Mouse (Mus musculus) kidney, adult 2 months (tissue): Measurements from ENCODE around the gene Padi6.

Source experiments
- CTCF ChIP-seq: fragments of 200-500 bp; conservative IDR thresholded peaks from 2 replicates; pipeline ENCODE4 v1.5.1; 2011; ENCODE audit warnings: low read depth, mild to moderate bottlenecking, control low read depth, low read length, moderate library complexity, mixed read lengths; ENCODE audit not compliant: insufficient read depth, insufficient read length
- POLR2A ChIP-seq: fragments of 200-500 bp; IDR thresholded peaks from one replicate; pipeline ENCODE4 v1.6.1; 2011; ENCODE audit warnings: low read depth, low read length, control low read depth

DNA sequence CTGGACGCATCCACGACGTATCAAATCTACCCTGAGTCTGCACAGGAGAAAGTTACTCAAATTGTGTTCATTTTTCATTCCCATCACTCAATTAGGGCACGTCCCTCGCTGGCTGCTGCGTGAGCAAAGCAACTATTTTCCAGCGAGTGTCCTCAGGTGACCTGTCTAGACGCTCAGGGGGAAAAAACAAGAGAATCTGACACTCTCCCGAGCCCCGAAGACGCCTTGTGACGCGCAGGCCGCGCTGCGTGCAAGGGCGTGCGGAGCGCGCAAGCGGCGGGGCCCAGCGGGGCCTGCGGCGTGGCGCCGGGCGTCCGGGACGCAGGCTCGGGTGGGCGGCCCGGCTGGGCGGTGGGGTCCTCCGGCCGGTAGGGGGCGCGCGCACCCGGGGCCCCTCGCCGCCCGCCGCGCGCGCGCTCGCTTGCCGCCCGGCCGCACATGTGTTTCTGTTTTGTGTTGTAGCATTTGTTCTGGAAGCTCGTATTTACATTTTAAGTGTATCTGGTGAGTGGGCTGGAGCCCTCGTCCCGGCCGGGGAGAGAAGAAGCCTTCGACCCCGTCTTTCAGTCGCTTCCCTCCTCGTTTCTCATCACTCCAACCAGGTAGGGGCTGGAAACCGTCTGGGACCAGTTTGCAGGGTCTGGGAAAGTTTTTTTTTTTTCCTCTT, 41.3 kb downstream of the Padi6 start:
- TF ChIP-seq POLR2A = no peak
- 0 out of 2 replicates have a peak, but pooled peaks have one; percentile 17 for TF ChIP-seq CTCF
